Mouse (Mus musculus): Measurements from ENCODE around the gene Zbtb8b.
"Not testable (repeated sequence)": the region's sequence is repeated elsewhere in the genome, so short reads cannot be mapped to it uniquely, and the experiment has no call there.

Gene Zbtb8b

GRCm38 (mm10) chr4:129440340-129441063 is at the start of gene Zbtb8b:
Zbtb8b (minus strand) TSS chr4:129440853.
- DNase-seq = peak; percentile 93

- DNase-seq = no peak
Observed at GRCm38 (mm10) chr4:129481090-129481489, 40.4 kb upstream of the Zbtb8b start.

- no peak for DNase-seq
Observed at GRCm38 (mm10) chr4:129479863-129480262, 39.2 kb upstream of the Zbtb8b start.

GRCm38 (mm10) chr4:129476047-129476446 is 35.4 kb upstream of the Zbtb8b start:
- no peak for DNase-seq

- DNase-seq = no peak
Observed at GRCm38 (mm10) chr4:129464286-129464815, 23.7 kb upstream of the Zbtb8b start.

- DNase-seq = no peak
Observed at GRCm38 (mm10) chr4:129463097-129464059, 22.7 kb upstream of the Zbtb8b start.

- DNase-seq = no peak
Observed at GRCm38 (mm10) chr4:129462118-129462517, 21.5 kb upstream of the Zbtb8b start.

- DNase-seq = peak; percentile 100
Observed at GRCm38 (mm10) chr4:129461183-129461960, 20.7 kb upstream of the Zbtb8b start, which contains the start of gene Bsdc1. Bsdc1 (plus strand) TSS chr4:129461581.

- DNase-seq = no peak
Observed at GRCm38 (mm10) chr4:129460827-129461182, 20.2 kb upstream of the Zbtb8b start.

GRCm38 (mm10) chr4:129459726-129460125 is 19.1 kb upstream of the Zbtb8b start:
- no peak for DNase-seq

- DNase-seq = not testable (repeated sequence)
Observed at GRCm38 (mm10) chr4:129457311-129457710, 16.7 kb upstream of the Zbtb8b start.

- DNase-seq = no peak
Observed at GRCm38 (mm10) chr4:129456126-129456525, 15.5 kb upstream of the Zbtb8b start.

- peak; percentile 62 for DNase-seq
Observed at GRCm38 (mm10) chr4:129455265-129455664, 14.6 kb upstream of the Zbtb8b start.

GRCm38 (mm10) chr4:129451471-129452169 is 11.0 kb upstream of the Zbtb8b start:
- DNase-seq = no peak

GRCm38 (mm10) chr4:129450851-129451250 is 10.2 kb upstream of the Zbtb8b start:
- DNase-seq = no peak

GRCm38 (mm10) chr4:129448713-129449112 is 8.1 kb upstream of the Zbtb8b start:
- DNase-seq = no peak

- no peak for DNase-seq
Observed at GRCm38 (mm10) chr4:129447778-129448563, 7.3 kb upstream of the Zbtb8b start.

- no peak for DNase-seq
Observed at GRCm38 (mm10) chr4:129447360-129447759, 6.7 kb upstream of the Zbtb8b start.

- no peak for DNase-seq
Observed at GRCm38 (mm10) chr4:129441145-129441544, 492 bp upstream of the Zbtb8b start.

GRCm38 (mm10) chr4:129418321-129418720 is 22.3 kb downstream of the Zbtb8b start:
- DNase-seq = no peak

GRCm38 (mm10) chr4:129416478-129416877 is 24.2 kb downstream of the Zbtb8b start:
- no peak for DNase-seq
